Mouse (Mus musculus): ENCODE data around the gene Ly6g6c. TPM values are rescaled to one million over a fixed set of nuclear protein-coding genes. Genes with fewer than 3 reads are reported as not detected.
"Not testable (repeated sequence)": the region's sequence is repeated elsewhere in the genome, so short reads cannot be mapped to it uniquely, and the experiment has no call there.

Ly6g6c gene
- polyA plus RNA-seq, 1 experiment from 2014 or later: not detected

GRCm38 (mm10) chr17:35023756-35024155 is 41.4 kb upstream of the Ly6g6c start:
- no peak overlapping the region; the same call in 1 of the 2 replicates for H3K4me3 ChIP-seq
- WGBS: 49% methylated on average over 4 of the region's 4 CpGs
- H3K9me3 ChIP-seq: no peaks in the 10 kb centered on the region
- H3K27ac ChIP-seq: peak overlapping the region; percentile 77
- 0 out of 2 replicates have a peak, but pooled peaks cover 6% of the 10 kb centered on the region for H3K27me3 ChIP-seq (ENCODE audit: insufficient read depth, poor library complexity, severe bottlenecking)
- peaks cover 59% of the 10 kb centered on the region for H3K4me1 ChIP-seq
- no peak for DNase-seq (ENCODE audit: low spot score)
- H3K36me3 ChIP-seq: no peaks in the 10 kb centered on the region

DNA sequence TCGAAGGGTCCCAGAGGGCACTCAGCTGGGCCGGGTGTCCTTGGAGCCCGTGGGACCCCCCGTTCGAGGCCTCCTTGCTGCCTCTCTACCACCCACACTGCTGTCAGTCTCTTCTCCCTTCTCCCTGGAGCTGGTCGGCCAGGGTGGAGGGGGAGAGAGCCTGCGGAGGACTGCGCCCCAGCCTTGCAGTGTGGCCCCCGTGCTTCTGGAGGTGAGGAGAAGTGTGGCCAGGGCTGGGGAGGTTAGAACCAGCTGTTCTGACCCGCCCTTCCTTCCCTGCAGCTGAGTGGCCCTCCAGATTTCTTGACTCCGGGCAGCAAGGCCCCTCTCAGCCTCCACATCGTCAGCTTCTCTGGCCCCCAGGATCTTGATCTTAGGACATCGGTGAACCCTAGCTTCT is 40.9 kb upstream of the Ly6g6c start:
- H3K27me3 ChIP-seq (ENCODE audit: insufficient read depth, poor library complexity, severe bottlenecking): 0 out of 2 replicates have a peak, but pooled peaks cover 6% of the 10 kb centered on the region
- no peaks in the 10 kb centered on the region for H3K36me3 ChIP-seq
- H3K9me3 ChIP-seq: no peaks in the 10 kb centered on the region
- no peak for DNase-seq (ENCODE audit: low spot score)
- peaks cover 62% of the 10 kb centered on the region for H3K4me1 ChIP-seq
- 65% methylated on average over 13 of the region's 13 CpGs for WGBS
- peak overlapping the region; percentile 77 for H3K27ac ChIP-seq
- no peak overlapping the region for H3K4me3 ChIP-seq

GRCm38 (mm10) chr17:35024691-35025488 is 40.3 kb upstream of the Ly6g6c start:
- 0 out of 2 replicates have a peak, but pooled peaks cover 6% of the 10 kb centered on the region for H3K27me3 ChIP-seq (ENCODE audit: insufficient read depth, poor library complexity, severe bottlenecking)
- 67% methylated on average over 6 of the region's 10 CpGs for WGBS
- no peak for DNase-seq (ENCODE audit: low spot score)
- no peak overlapping the region for H3K4me3 ChIP-seq
- H3K4me1 ChIP-seq: peaks cover 68% of the 10 kb centered on the region
- peak overlapping the region; percentile 77 for H3K27ac ChIP-seq
- H3K36me3 ChIP-seq: no peaks in the 10 kb centered on the region
- no peaks in the 10 kb centered on the region for H3K9me3 ChIP-seq

- H3K27ac ChIP-seq: peak overlapping the region; percentile 17
- H3K4me1 ChIP-seq: peaks cover 70% of the 10 kb centered on the region
- WGBS: 80% methylated on average over 5 of the region's 5 CpGs
Observed at GRCm38 (mm10) chr17:35026206-35026605, 39.0 kb upstream of the Ly6g6c start.

DNA sequence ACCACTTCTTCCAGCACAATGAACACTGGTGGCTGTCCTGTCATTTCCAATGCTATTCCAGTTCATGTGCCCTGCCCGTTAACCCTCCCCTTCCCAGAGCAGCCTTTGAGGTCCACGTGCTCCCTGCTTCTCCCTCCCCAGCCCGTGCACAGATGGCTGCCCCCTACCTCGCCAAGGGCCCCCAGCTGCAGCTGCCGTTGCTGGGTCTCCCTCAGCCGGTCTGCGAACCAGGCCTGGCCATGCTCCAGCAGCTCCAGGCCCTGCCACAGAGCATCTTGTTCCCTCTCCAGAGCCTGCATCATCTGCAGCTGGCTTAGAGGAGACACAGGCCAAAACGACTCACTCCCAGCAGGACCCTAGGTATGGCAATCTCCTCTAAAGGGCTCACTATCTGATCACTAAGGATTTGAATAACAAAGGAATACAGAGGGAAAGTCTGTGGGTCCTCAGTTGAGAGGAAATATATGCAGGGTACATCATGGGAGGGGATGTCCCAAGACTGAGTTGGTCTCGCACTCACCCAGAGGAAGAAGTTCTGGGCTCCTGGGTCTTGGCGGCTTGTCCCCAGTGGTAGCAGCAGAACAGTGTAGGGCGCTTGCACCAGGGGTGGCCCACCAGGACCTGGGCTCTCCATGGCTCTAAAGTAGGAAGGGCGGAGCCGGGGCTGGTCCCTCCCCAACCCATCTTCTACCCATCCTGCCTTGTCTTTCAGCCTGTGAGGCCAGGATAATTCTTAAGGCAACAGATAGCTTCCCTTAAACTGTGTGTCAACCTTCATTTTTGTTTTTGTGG is 37.7 kb upstream of the Ly6g6c start, which contains the start of gene Sapcd1:
TSS of gene Sapcd1 (minus strand) at position 740 of the 792 bp plus-strand sequence.
- H3K9me3 ChIP-seq: no peaks in the 10 kb centered on the region
- H3K27me3 ChIP-seq (ENCODE audit: insufficient read depth, poor library complexity, severe bottlenecking): peaks cover 7% of the 10 kb centered on the region; the same call in 1 of the 2 replicates
- no peaks in the 10 kb centered on the region for H3K36me3 ChIP-seq
- no peak for DNase-seq (ENCODE audit: low spot score)
- WGBS: 39% methylated on average over 13 of the region's 13 CpGs
- H3K4me3 ChIP-seq: peak within 1 kb of the TSS; percentile 19
- peaks cover 61% of the 10 kb centered on the region for H3K4me1 ChIP-seq
- H3K27ac ChIP-seq: peak within 1 kb of the TSS; percentile 80

More at GRCm38 (mm10) chr17:35026206-35026605, 39.0 kb upstream of the Ly6g6c start:
- no peak for DNase-seq (ENCODE audit: low spot score)
- Histone ChIP-seq H3K36me3 (no peaks in the 10 kb centered on the region), H3K4me3 (no peak overlapping the region), H3K9me3 (no peaks in the 10 kb centered on the region), H3K27me3 (ENCODE audit: insufficient read depth, poor library complexity, severe bottlenecking) (no peaks in the 10 kb centered on the region)

GRCm38 (mm10) chr17:35028315-35028714 is 36.9 kb upstream of the Ly6g6c start:
- no peaks in the 10 kb centered on the region for H3K36me3 ChIP-seq
- H3K9me3 ChIP-seq: no peaks in the 10 kb centered on the region
- H3K27ac ChIP-seq: peak overlapping the region; percentile 23; the same call in 1 of the 2 replicates
- H3K4me1 ChIP-seq: peaks cover 58% of the 10 kb centered on the region
- DNase-seq (ENCODE audit: low spot score): no peak
- H3K4me3 ChIP-seq: no peak overlapping the region
- WGBS: 75% methylated on average over 2 of the region's 2 CpGs
- peaks cover 7% of the 10 kb centered on the region; the same call in 1 of the 2 replicates for H3K27me3 ChIP-seq (ENCODE audit: insufficient read depth, poor library complexity, severe bottlenecking)

DNA sequence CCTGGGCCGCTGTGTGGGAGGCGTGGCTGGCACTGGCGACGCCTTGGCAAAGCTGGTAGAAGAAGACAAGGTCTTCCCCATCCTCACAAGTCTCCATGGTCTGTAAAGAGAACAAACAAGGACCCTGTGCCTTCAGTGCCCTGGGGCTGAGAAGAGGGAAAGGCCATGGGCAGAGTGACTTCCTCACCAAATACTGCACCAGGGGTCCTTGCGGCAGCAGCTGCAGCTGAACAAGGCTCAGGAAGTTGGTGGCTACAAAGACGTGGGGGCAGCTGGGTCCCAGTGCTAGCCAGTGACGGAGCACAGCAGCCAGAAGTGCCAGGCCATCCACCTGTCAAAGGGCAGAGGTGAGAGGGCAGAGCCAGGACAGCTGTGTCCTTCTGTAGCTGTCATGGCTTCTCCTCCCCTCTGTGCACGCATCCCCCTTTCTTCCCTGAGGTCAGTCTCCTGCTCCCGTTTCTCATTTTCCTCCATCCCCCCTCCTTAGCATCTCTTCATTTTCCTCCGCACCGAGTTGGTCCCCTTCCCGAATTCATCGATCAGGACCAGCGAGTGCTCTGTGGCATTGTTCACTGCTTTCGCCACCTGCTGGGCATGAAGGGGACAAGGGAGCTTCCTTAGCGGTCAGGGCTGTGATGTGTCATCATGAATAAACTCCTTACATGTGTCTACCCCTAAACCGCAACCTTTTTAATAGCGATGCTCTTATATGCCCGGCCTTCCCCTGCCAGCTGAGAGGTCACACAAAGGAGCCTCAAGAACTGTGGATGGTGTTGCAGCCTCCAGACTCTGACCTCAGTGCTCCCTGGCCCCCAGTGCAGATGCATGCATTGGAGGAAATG is 35.3 kb upstream of the Ly6g6c start:
- Histone ChIP-seq H3K4me3 (no peak overlapping the region), H3K27ac (peak overlapping the region; percentile 42; the same call in 1 of the 2 replicates), H3K27me3 (ENCODE audit: insufficient read depth, poor library complexity, severe bottlenecking) (peaks cover 7% of the 10 kb centered on the region; the same call in 1 of the 2 replicates), H3K4me1 (peaks cover 42% of the 10 kb centered on the region), H3K36me3 (no peaks in the 10 kb centered on the region), H3K9me3 (no peaks in the 10 kb centered on the region)
- WGBS: 40% methylated on average over 19 of the region's 19 CpGs
- no peak for DNase-seq (ENCODE audit: low spot score)

DNA sequence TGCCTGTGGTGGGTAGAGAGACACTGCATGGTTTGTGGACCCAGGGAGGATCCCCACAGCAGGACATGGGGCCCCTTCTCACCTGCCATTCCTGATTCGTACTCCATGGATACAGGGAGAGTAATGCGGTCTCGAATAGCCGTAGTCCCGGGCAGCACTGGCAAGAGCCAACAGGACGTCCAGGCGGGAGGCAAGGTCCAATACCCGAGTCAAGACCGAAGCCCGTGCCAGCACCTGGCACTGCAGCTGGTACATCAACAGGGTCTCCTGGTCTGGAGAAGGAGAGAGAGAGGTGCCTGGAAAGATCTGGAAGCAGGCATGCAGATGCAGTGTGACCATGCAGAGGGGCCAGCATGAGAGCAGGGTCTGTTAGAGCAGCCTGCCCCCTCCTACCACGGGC is 33.9 kb upstream of the Ly6g6c start:
- H3K9me3 ChIP-seq: no peaks in the 10 kb centered on the region
- peaks cover 34% of the 10 kb centered on the region for H3K4me1 ChIP-seq
- H3K36me3 ChIP-seq: no peaks in the 10 kb centered on the region
- DNase-seq (ENCODE audit: low spot score): no peak
- WGBS: 88% methylated on average over 11 of the region's 11 CpGs
- H3K27ac ChIP-seq: no peak overlapping the region
- H3K27me3 ChIP-seq (ENCODE audit: insufficient read depth, poor library complexity, severe bottlenecking): peaks cover 7% of the 10 kb centered on the region; the same call in 1 of the 2 replicates
- H3K4me3 ChIP-seq: no peak overlapping the region

- no peak for DNase-seq (ENCODE audit: low spot score)
- 75% methylated on average over 7 of the region's 7 CpGs for WGBS
Observed at GRCm38 (mm10) chr17:35031880-35032279, 33.3 kb upstream of the Ly6g6c start.

GRCm38 (mm10) chr17:35032323-35032870 is 32.8 kb upstream of the Ly6g6c start:
- Histone ChIP-seq H3K27ac (no peak overlapping the region), H3K4me1 (peaks cover 24% of the 10 kb centered on the region), H3K27me3 (ENCODE audit: insufficient read depth, poor library complexity, severe bottlenecking) (peaks cover 7% of the 10 kb centered on the region; the same call in 1 of the 2 replicates), H3K9me3 (no peaks in the 10 kb centered on the region), H3K4me3 (no peak overlapping the region), H3K36me3 (no peaks in the 10 kb centered on the region)
- WGBS: 64% methylated on average over 8 of the region's 8 CpGs
- DNase-seq (ENCODE audit: low spot score): no peak

More at GRCm38 (mm10) chr17:35031880-35032279, 33.3 kb upstream of the Ly6g6c start:
- no peaks in the 10 kb centered on the region for H3K9me3 ChIP-seq
- H3K27me3 ChIP-seq (ENCODE audit: insufficient read depth, poor library complexity, severe bottlenecking): peaks cover 7% of the 10 kb centered on the region; the same call in 1 of the 2 replicates
- H3K4me1 ChIP-seq: peaks cover 29% of the 10 kb centered on the region
- H3K27ac ChIP-seq: no peak overlapping the region
- H3K4me3 ChIP-seq: no peak overlapping the region
- no peaks in the 10 kb centered on the region for H3K36me3 ChIP-seq

- H3K9me3 ChIP-seq; H3K4me3 ChIP-seq; H3K27ac ChIP-seq; H3K27me3 ChIP-seq (ENCODE audit: insufficient read depth, poor library complexity, severe bottlenecking); DNase-seq (ENCODE audit: low spot score); H3K36me3 ChIP-seq: not testable (repeated sequence)
- 70% methylated on average over 1 of the region's 1 CpGs for WGBS
- H3K4me1 ChIP-seq: peaks cover 19% of the 10 kb centered on the region
Observed at GRCm38 (mm10) chr17:35033703-35034102, 31.5 kb upstream of the Ly6g6c start.

DNA sequence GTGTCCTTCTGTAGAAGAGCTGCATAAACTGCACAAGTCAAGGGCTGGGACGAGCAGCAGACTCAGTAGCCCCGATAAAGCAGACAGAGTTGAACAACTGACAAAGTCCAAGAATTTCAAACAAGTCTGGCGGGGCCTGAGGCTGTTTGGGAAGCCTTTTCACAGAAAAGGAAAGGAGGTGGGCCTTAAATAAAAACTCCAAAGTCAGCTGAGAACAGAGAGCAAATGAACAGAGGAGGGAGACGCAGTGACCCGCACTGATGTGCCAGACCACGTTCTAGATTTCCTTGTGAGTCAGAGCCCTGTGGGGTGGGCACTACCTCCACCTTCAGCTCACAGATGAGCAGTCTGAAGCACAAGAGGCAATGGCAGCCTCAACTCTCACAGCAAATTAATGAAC is 30.3 kb upstream of the Ly6g6c start:
- no peaks in the 10 kb centered on the region for H3K36me3 ChIP-seq
- H3K4me3 ChIP-seq: no peak overlapping the region
- no peaks in the 10 kb centered on the region for H3K9me3 ChIP-seq
- no peak for DNase-seq (ENCODE audit: low spot score)
- WGBS: 70% methylated on average over 6 of the region's 6 CpGs
- peaks cover 7% of the 10 kb centered on the region; the same call in 1 of the 2 replicates for H3K27me3 ChIP-seq (ENCODE audit: insufficient read depth, poor library complexity, severe bottlenecking)
- no peak overlapping the region for H3K27ac ChIP-seq
- H3K4me1 ChIP-seq: peaks cover 9% of the 10 kb centered on the region

Data from heart, embryonic 10.5 days (tissue).